Mouse (Mus musculus) myocyte (in vitro differentiated cells): ENCODE data around the gene Irs4.

Source experiments
- CEBPB ChIP-seq: IDR thresholded peaks from 2 replicates; pipeline ENCODE4 v1.6.1; 2011; ENCODE audit warnings: mild to moderate bottlenecking, moderate library complexity; ENCODE audit not compliant: poor library complexity, insufficient read depth, severe bottlenecking
- E2F4 ChIP-seq: IDR thresholded peaks from one replicate; pipeline ENCODE4 v1.6.1; 2011; ENCODE audit warnings: mild to moderate bottlenecking, control low read depth, moderate library complexity; ENCODE audit not compliant: insufficient read depth
- MAX ChIP-seq: IDR thresholded peaks from one replicate; pipeline ENCODE4 v1.6.1; 2011; ENCODE audit warnings: low read depth, mild to moderate bottlenecking, control low read depth
- MYOD1 ChIP-seq, 3 experiments: IDR thresholded peaks; one replicate each; pipeline ENCODE4 v1.6.1; 2011; ENCODE audit warnings: control low read depth in 2 of 3, low read depth in 2 of 3, mild to moderate bottlenecking in 2 of 3, moderate library complexity in 1 of 3; ENCODE audit not compliant: insufficient read length in 2 of 3, control insufficient read depth in 1 of 3
- MYOG ChIP-seq, 3 experiments: IDR thresholded peaks; one replicate each; pipeline ENCODE4 v1.6.1; 2011; ENCODE audit warnings: control low read depth in 2 of 3, low read depth in 2 of 3, mild to moderate bottlenecking in 2 of 3; ENCODE audit not compliant: insufficient read length in 2 of 3, control insufficient read depth in 1 of 3, insufficient read depth in 1 of 3
- POLR2A ChIP-seq: IDR thresholded peaks from one replicate; pipeline ENCODE4 v1.6.1; 2011; ENCODE audit warnings: low read depth, mild to moderate bottlenecking, control low read depth, moderate library complexity; ENCODE audit not compliant: insufficient read length
- REST ChIP-seq: IDR thresholded peaks from one replicate; pipeline ENCODE4 v1.6.1; 2011; ENCODE audit warnings: mild to moderate bottlenecking, control low read depth, moderate library complexity; ENCODE audit not compliant: insufficient read depth, insufficient read length
- SRF ChIP-seq: IDR thresholded peaks from one replicate; pipeline ENCODE4 v1.6.1; 2011; ENCODE audit warnings: low read depth; ENCODE audit not compliant: control insufficient read depth, insufficient read length
- TCF12 ChIP-seq: IDR thresholded peaks from one replicate; pipeline ENCODE4 v1.6.1; 2011; ENCODE audit warnings: mild to moderate bottlenecking, control low read depth; ENCODE audit not compliant: poor library complexity, insufficient read depth, severe bottlenecking
- TCF3 ChIP-seq: IDR thresholded peaks from one replicate; pipeline ENCODE4 v1.6.1; 2011; ENCODE audit warnings: low read depth, control low read depth; ENCODE audit not compliant: insufficient read length
- USF1 ChIP-seq: IDR thresholded peaks from one replicate; pipeline ENCODE4 v1.6.1; 2011; ENCODE audit warnings: low read depth, mild to moderate bottlenecking, control low read depth, moderate library complexity

DNA sequence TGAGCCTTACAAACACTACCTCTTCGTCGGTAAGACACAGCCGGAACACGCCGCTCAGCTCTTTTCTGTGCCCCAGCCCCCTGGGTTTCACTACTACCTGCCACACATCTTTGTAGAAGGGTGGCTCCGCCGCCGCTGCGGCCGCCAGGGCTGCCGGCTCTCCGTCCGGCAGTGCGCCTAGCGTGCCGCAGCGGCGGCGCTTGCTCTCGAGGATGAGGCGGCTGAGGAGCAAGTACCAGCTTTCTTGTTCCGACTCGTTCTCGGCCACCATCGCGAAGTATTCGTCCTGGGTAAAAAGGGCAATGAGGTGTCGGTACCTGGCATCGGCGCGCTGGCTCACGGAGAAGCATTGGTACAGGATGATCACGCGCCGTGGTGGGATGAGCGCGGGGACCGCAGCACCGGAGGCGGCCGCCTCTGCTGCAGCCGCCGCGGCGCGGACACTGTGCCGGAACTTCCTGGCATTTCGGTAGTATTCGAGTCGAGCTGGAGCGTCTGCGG is 622 bp downstream of the Irs4 start:
- TF ChIP-seq POLR2A (no peak), CEBPB (no peak), MAX (no peak), USF1 (no peak), E2F4 (no peak), MYOD1 (IDR thresholded peaks at IDR 0.05; ENCODE audit: control insufficient read depth in 1 of 3, insufficient read length in 2 of 3, low read depth in 2 of 3) (no peak), SRF (no peak), TCF3 (no peak), REST (no peak), TCF12 (no peak), MYOG (IDR thresholded peaks at IDR 0.05; ENCODE audit: control insufficient read depth in 1 of 3, insufficient read depth in 1 of 3, insufficient read length in 2 of 3, low read depth in 2 of 3) (no peak)
